Comparison of ENCODE assay signal across 8 mouse cellular contexts in genomic region chr12:82312091-82312820, GRCm38 (mm10).
DNase-seq lines count a peak whose midpoint lies in the region; ATAC-seq lines count a peak whose summit lies in the region.

No protein-coding gene starts in this region.

- H3K4me1 ChIP-seq in intestine, embryonic 15.5 days (replicated peaks) = 0 out of 2 replicates have a peak, but pooled peaks cover 4% of the 10 kb centered on the region

- no peak overlapping the region for H3K4me3 ChIP-seq in intestine, embryonic 15.5 days (replicated peaks)

- 77% methylated on average over 17 of the region's 17 CpGs for WGBS in intestine, embryonic 15.5 days

- peak; percentile 42 for DNase-seq in layer of hippocampus, adult 11-12 months (ENCODE audit: low spot score)
- no peak for DNase-seq in layer of hippocampus, postnatal 25 days (ENCODE audit: extremely low spot score in 1 of 2, low spot score in 1 of 2)
- DNase-seq in cerebellum, adult 11-12 months = peak; percentile 66
- peak; percentile 41 for DNase-seq in gastrocnemius, postnatal 10 days
- peak; percentile 27 for DNase-seq in layer of hippocampus, adult 9-10 months (ENCODE audit: low spot score)
- DNase-seq in urinary bladder, postnatal 25 days (ENCODE audit: low spot score) = no peak
- no peak for DNase-seq in urinary bladder, postnatal 4 days (ENCODE audit: low spot score in 2 of 2)

- H3K27ac ChIP-seq in intestine, embryonic 15.5 days = no peak overlapping the region

- H3K9ac ChIP-seq in intestine, embryonic 15.5 days = no peak overlapping the region

- no peak overlapping the region for H3K4me2 ChIP-seq in intestine, embryonic 15.5 days (replicated peaks)

- H3K36me3 ChIP-seq in intestine, embryonic 15.5 days = no peaks in the 10 kb centered on the region

- H3K27me3 ChIP-seq in intestine, embryonic 15.5 days (replicated peaks) = no peaks in the 10 kb centered on the region

- ATAC-seq in intestine, embryonic 15.5 days = no peak

- no peaks in the 10 kb centered on the region for H3K9me3 ChIP-seq in intestine, embryonic 15.5 days

Comparison
In these comparisons a context has a peak if more than half of its experiments do, and no peak if none do; other contexts are left out.
1. DNase-seq: peak in layer of hippocampus, adult 11-12 months (single experiment), cerebellum, adult 11-12 months (single experiment), gastrocnemius, postnatal 10 days (single experiment) and layer of hippocampus, adult 9-10 months (single experiment); none in layer of hippocampus, postnatal 25 days (0 of 2), urinary bladder, postnatal 25 days (single experiment) and urinary bladder, postnatal 4 days (0 of 2).